8 mouse cellular contexts compared by ENCODE assay signal in genomic region chr13:61241076-61241947, GRCm38 (mm10). TPM values are rescaled to one million over a fixed set of nuclear protein-coding genes. Genes with fewer than 3 reads are reported as not detected.
DNase-seq lines count a peak whose midpoint lies in the region; TF ChIP-seq lines count a peak whose summit lies in the region.
"Had no signal": no experiment of that assay in that cellular context is flagged by ENCODE, and none has a peak within 500 bp of the region (broad histone marks: within the 10 kb centered on the region; RNA-seq: fewer than 3 reads in every experiment).

No protein-coding gene starts in this region.

- peak; percentile 1 to 11 for DNase-seq in B cell, adult 2 months
- DNase-seq in c-Kit-positive CD71-negative TER-119-negative erythroid progenitor cells, embryonic 14.5 days (ENCODE audit: low read depth), result peak; percentile 60
- peak; percentile 3 to 7 for DNase-seq in gastrocnemius, adult 8-10 months (ENCODE audit: low spot score in 2 of 2)
- DNase-seq in layer of hippocampus, adult 2 months (ENCODE audit: low spot score in 2 of 2), result peak; percentile 1 to 29
- peak; percentile 58 for DNase-seq in lung, postnatal 10 days
- DNase-seq in right cerebral cortex, postnatal 4 days, result peak; percentile 23

- no peaks in the 10 kb centered on the region for H3K4me1 ChIP-seq in ES-Bruce4 (ENCODE audit: control insufficient read depth, insufficient read depth, low read length)

- no peak for TF ChIP-seq EP300 in ES-Bruce4 (IDR thresholded peaks at IDR 0.05; ENCODE audit: insufficient read depth, low read depth, low read length)

- H3K36me3 ChIP-seq in ES-Bruce4 (ENCODE audit: control insufficient read depth, insufficient read depth, low read length, poor library complexity, severe bottlenecking), result no peaks in the 10 kb centered on the region

- H3K27ac ChIP-seq in ES-Bruce4 (ENCODE audit: insufficient read depth, low read length), result no peak overlapping the region
- no peak overlapping the region for H3K27ac ChIP-seq in layer of hippocampus, adult 2 months

- H3K9ac ChIP-seq in ES-Bruce4 (ENCODE audit: low read depth, poor library complexity, severe bottlenecking), result no peak overlapping the region

- no peak for TF ChIP-seq POLR2A in ES-Bruce4 (IDR thresholded peaks at IDR 0.05; ENCODE audit: insufficient read depth, low read length)

- H3K4me3 ChIP-seq in ES-Bruce4 (ENCODE audit: low read depth, low read length), result no peak overlapping the region
- no peak overlapping the region for H3K4me3 ChIP-seq in layer of hippocampus, adult 2 months

- no peaks in the 10 kb centered on the region; the same call in 1 of the 2 replicates for H3K9me3 ChIP-seq in ES-Bruce4 (replicated peaks; ENCODE audit: control insufficient read depth, insufficient read depth, low read length, poor library complexity, severe bottlenecking)

- TF ChIP-seq CTCF in ES-Bruce4 (IDR thresholded peaks at IDR 0.05; ENCODE audit: low read depth, low read length), result peak; percentile 40
- peak; percentile 70 for TF ChIP-seq CTCF in layer of hippocampus, adult 2 months (conservative IDR thresholded peaks at IDR 0.05)

- no peaks in the 10 kb centered on the region for H3K27me3 ChIP-seq in ES-Bruce4 (ENCODE audit: control insufficient read depth, insufficient read depth, low read length, poor library complexity, severe bottlenecking)

RNA-seq across cellular contexts. Expression of gene Cts8, which starts 13.8 kb away (rescaled TPM):
- not detected in 2 replicates for polyA plus RNA-seq in ES-Bruce4 (2011; ENCODE audit: insufficient read depth, insufficient read length, low read depth, missing spikeins)
- not detected for total RNA-seq in gastrocnemius, adult 8-10 months (2022)
- not detected for total RNA-seq in layer of hippocampus, adult 2 months (2021)
- polyA plus RNA-seq: stomach, embryonic 16.5 days had no signal

RNA-seq across cellular contexts. Expression of gene Cts6, which starts 38.1 kb away (rescaled TPM):
- not detected in 2 replicates for polyA plus RNA-seq in ES-Bruce4 (2011; ENCODE audit: insufficient read depth, insufficient read length, low read depth, missing spikeins)
- not detected for total RNA-seq in gastrocnemius, adult 8-10 months (2022)
- total RNA-seq in layer of hippocampus, adult 2 months (2021), result not detected
- polyA plus RNA-seq: stomach, embryonic 16.5 days had no signal

RNA-seq across cellular contexts. Expression of gene Gm49398, which starts 47.3 kb away (rescaled TPM):
- polyA plus RNA-seq in ES-Bruce4 (2011; ENCODE audit: insufficient read depth, insufficient read length, low read depth, missing spikeins), result not detected in 2 replicates
- total RNA-seq in gastrocnemius, adult 8-10 months (2022), result not detected
- not detected for total RNA-seq in layer of hippocampus, adult 2 months (2021)
- polyA plus RNA-seq: stomach, embryonic 16.5 days had no signal

Comparison
In these comparisons a context has a peak if more than half of its experiments do, and no peak if none do; other contexts are left out.
1. DNase-seq: peak in every context shown above with its lines; median percentile 60 in c-Kit-positive CD71-negative TER-119-negative erythroid progenitor cells, embryonic 14.5 days; 58 in lung, postnatal 10 days; 23 in right cerebral cortex, postnatal 4 days; 15 in layer of hippocampus, adult 2 months; 6 in B cell, adult 2 months; 5 in gastrocnemius, adult 8-10 months.